Mouse (Mus musculus) bone marrow, adult 2 months (tissue): Measurements from ENCODE around the gene Fry.

Experiments
- CTCF ChIP-seq: fragments of 200-500 bp; IDR thresholded peaks from 2 replicates; pipeline ENCODE4 v1.5.1; 2011; ENCODE audit warnings: low read length, control low read depth; ENCODE audit not compliant: control insufficient read depth, insufficient read depth
- POLR2A ChIP-seq: fragments of 200-500 bp; IDR thresholded peaks from 2 replicates; pipeline ENCODE4 v1.6.1; 2011; ENCODE audit warnings: low read depth, mild to moderate bottlenecking, control low read depth, low read length, borderline replicate concordance; ENCODE audit not compliant: control insufficient read depth

GRCm38 (mm10) chr5:150082696-150083095 lies 35.7 kb upstream of the Fry start:
- TF ChIP-seq POLR2A: no peak
- no peak for TF ChIP-seq CTCF
